Mouse (Mus musculus) lung, adult 2 months (tissue): ENCODE results near the gene Nlrx1. TPM values are rescaled to one million over a fixed set of nuclear protein-coding genes. Genes with fewer than 3 reads are reported as not detected.
A peak's percentile ranks its signal among the peaks of the same experiment; 100 is the strongest.

Source experiments
- DNase-seq: peaks from one replicate; pipeline ENCODE4 v3.0.0; 2022
- H3K4me1 ChIP-seq: fragments of 200-500 bp; 2 replicates; pipeline ENCODE4 v1.6.1; 2011; ENCODE audit warnings: low read length; ENCODE audit not compliant: control insufficient read depth, insufficient read depth
- H3K4me3 ChIP-seq: fragments of 200-500 bp; replicated peaks from 2 replicates; pipeline ENCODE3; 2011; ENCODE audit warnings: low read depth, mild to moderate bottlenecking, control low read depth, low read length; ENCODE audit errors: extremely low read depth
- CTCF ChIP-seq: fragments of 200-500 bp; IDR thresholded peaks from 2 replicates; pipeline ENCODE4 v1.5.1; 2011; ENCODE audit warnings: mild to moderate bottlenecking, low read length, control low read depth; ENCODE audit not compliant: insufficient read depth
- POLR2A ChIP-seq: fragments of 200-500 bp; IDR thresholded peaks from 2 replicates; pipeline ENCODE4 v1.6.1; 2011; ENCODE audit warnings: low read depth, mild to moderate bottlenecking, control low read depth, low read length, borderline replicate concordance; ENCODE audit errors: extremely low read depth
- WGBS: fragments of 180-500 bp; shearing (Covaris S2); methylation state at CpG from one replicate; pipeline ENCODE4 v1.1.7; 2018; 5-methylcytosine and 5-hydroxymethylcytosine counted together
- polyA plus RNA-seq: library from polyadenylated mRNA; depleted of rRNA; stranded (reverse); fragments of >200 nt; gene quantifications from 2 replicates; pipeline ENCODE4 v1.2.3, GENCODE M21; 2012

Nlrx1 gene
- polyA plus RNA-seq, 1 experiment: 15.8 TPM

DNA sequence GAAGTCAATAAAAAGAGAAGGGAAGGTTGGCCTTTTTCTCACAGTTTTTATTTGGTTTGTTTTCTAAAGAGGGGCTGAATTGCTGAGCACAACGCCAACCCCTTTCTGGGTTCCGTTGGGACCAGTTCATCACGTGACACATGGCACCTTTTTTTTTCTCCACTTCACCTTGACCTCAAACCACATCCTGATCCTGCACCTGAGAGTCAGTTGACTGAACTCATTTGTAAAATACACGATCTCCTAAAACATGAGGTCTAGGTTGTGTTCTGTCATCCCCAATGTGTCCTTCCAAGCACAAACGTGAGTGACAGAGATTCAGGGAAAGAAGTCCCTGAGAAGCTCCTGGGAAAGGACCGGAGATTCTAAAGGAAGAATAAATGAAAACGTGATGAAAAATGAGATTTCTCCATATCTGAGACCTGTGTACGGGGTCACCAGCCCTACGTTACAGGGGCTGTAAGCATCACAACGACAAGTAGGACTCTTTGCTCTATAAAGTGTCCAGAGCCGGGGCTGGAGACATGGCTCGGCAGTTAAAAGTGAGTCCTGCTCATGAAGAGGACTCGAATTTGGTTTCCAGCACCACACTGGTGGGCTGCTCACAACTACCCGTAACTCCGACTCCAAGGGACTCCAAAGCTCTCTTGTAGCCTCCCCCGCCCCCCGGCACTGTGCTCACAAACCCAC, 29.8 kb downstream of the Nlrx1 start:
- H3K4me1 ChIP-seq: no peaks in the 10 kb centered on the region
- WGBS: 73% methylated on average over 17 of the region's 17 CpGs
- no peak for TF ChIP-seq CTCF
- no peak for TF ChIP-seq POLR2A

DNA sequence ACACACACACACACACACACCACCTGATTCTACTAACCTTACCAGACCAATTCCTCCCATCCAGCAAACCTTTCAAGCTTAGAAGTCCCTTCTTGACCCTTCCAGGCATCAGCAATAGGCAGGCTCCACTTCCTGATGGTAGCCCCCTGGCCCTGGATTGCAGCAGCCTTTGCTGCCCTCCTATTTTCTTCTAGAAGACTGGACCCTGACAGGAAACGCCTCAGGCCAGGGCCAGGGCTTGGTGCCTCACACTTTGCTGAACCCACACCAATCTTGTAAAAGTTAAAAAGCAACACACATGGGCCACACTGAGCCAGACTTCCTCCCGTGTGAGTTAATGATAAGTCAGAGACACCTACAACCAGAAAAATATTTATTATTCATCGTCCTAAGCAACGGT, 31.3 kb downstream of the Nlrx1 start:
- WGBS: 66% methylated on average over 4 of the region's 4 CpGs
- no peak for TF ChIP-seq POLR2A
- no peak for TF ChIP-seq CTCF
- no peak overlapping the region for H3K4me3 ChIP-seq
- H3K4me1 ChIP-seq: peaks cover 3% of the 10 kb centered on the region; the same call in 1 of the 2 replicates
- DNase-seq: no peak

More for the DNA sequence above, 29.8 kb downstream of the Nlrx1 start:
- DNase-seq: no peak
- H3K4me3 ChIP-seq: no peak overlapping the region

DNA sequence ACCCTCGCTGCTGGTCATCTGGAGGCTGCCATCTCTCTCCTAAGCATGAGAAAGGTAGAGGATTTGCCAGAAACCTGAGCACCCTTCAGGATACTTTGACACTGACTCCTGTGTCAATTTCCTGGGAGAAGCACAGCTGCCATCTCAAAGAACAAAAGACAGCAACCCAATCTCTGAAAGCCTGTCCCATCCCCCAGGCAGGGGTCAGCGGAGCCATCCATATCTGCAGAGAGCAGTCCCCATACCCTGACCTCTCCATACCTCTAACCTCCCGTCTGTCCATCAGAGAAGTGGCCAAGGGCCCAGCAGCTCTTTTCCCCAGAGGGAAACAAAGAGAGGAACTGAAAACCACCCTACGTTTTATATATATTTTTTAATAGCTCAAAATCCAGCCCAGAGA, 31.8 kb downstream of the Nlrx1 start:
- no peak for DNase-seq
- no peak for TF ChIP-seq CTCF
- no peak for TF ChIP-seq POLR2A
- H3K4me3 ChIP-seq: no peak overlapping the region
- WGBS: 74% methylated on average over 4 of the region's 4 CpGs
- H3K4me1 ChIP-seq: peaks cover 8% of the 10 kb centered on the region

DNA sequence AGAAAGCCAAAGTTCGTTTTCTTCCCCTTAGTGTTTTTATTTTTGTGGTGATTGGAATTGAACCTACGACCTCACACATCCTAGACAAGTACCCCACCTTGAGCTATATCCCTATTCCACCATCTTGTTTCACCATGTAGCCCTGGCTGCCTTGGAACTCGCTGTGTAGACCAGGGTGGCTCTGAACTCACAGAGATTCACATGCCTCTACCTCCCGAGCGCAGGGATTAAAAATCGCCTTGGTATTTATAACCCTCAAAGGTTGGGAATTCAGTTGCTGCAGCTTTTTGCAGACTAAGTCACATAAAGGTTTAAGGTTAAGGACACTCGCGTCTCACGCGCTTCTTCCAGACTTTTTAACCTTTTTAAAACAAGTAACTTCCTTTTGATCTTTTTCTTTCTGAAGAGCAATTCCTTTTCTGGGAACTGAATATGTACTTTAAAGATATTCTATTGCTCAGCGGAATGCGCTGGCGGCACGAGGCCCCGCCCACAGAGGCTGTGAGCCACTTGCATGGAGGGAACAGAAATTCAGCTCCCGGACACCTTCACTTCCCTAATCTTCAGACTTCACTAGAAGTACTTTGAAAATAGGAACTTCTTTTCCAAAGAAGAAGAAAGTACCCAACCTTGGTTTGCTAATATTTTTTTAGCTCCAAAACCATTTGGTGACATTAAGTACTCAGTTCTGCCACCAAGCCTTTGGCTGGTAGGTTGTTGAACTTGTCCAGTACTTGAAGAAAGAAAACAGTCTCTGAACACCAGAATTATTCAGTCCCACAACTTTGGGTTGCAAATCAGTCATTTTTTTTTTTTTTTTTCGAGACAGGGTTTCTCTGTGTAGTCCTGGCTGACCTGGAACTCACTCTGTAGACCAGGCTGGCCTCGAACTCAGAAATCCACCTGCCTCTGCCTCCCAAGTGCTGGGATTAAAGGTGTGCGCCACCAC, 33.6 kb downstream of the Nlrx1 start:
- H3K4me3 ChIP-seq: peak overlapping the region; percentile 28
- 15% methylated on average over 19 of the region's 19 CpGs for WGBS
- peaks cover 11% of the 10 kb centered on the region for H3K4me1 ChIP-seq
- peak; percentile 52 for DNase-seq
- TF ChIP-seq POLR2A (no peak), CTCF (no peak)

DNA sequence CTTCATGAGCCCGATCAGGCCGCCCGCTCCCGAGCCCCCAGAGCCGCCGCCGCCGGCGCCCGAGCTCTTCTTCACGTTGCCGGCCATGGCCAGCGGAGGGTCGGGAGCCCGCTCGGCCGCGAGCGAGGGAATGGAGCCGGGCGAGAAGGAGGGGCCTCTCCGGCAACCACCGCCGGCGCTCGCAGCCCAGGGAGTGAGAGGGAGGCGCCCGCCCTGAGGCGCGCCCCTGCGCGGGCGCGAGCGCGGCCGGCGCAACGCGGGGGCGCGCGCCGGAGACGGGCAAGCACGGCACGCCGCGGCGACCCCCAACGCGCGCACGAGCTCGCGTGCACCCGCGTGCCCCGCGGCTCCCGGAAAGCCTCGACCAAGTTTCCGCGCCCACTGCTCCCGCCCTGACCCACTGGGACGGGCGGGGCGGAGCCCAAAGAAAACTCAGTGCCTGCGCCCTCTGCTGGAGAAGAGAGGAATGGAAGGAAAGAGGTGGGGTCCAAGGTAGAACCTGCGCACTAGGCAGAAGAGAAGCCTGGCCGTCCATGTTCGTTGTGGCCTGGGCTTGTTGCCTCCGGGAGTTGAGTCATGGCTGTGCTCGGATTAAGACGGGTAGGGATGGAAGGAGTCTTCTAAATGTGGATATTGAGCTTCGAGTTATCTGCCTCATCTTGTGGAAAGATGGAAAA, 34.5 kb downstream of the Nlrx1 start, which contains the start of gene Cbl:
Gene Cbl, minus strand, starts transcription at position 248 of the 677 bp plus-strand sequence.
- DNase-seq: peak; percentile 98
- TF ChIP-seq CTCF (peak; percentile 75), POLR2A (peak; percentile 93; the same call in 1 of the 2 replicates)
- WGBS: under 1% methylated on average over 54 of the region's 76 CpGs
- peaks cover 13% of the 10 kb centered on the region for H3K4me1 ChIP-seq
- peak within 1 kb of the TSS; percentile 93 for H3K4me3 ChIP-seq

DNA sequence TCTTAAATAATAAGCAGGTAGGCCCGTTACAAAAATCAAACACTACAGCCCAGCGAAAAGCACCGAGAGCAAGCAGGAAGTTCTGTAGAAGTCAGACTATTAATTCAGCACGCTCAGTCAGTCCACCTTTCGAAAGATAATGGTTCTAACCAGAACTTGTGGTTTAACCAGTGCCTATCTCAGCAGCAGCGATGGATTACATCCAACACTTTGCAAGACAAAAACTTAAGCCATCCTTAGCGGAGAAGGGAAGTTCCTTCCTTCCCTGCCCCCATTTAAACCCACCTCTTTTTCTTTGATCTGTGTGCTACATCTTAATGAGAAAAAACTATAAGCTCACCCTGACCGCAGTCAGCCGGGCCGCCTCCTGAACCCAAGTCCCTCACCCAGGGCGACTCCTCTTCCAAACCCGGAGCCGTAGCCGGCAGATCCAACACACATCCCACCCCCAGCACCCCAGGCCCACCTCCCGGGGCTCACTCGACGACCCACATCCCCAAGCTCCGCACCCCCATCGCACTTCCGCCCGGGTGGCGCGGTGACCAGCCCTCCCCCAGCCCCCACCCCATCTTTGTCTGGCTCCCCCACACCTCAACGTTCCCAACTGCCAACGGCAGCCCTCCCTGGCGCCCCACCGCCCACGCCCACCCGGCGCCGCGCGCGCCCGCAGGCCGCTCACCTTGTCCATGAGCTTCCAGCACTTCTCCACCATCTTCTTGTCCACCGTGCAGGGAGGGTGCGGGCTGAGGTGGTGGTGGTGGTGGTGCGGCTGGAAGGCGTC, 35.2 kb downstream of the Nlrx1 start:
- WGBS: under 1% methylated on average over 40 of the region's 40 CpGs
- H3K4me1 ChIP-seq: peaks cover 13% of the 10 kb centered on the region
- TF ChIP-seq POLR2A: no peak
- TF ChIP-seq CTCF: no peak
- peak overlapping the region; percentile 93 for H3K4me3 ChIP-seq
- DNase-seq: peak; percentile 35

DNA sequence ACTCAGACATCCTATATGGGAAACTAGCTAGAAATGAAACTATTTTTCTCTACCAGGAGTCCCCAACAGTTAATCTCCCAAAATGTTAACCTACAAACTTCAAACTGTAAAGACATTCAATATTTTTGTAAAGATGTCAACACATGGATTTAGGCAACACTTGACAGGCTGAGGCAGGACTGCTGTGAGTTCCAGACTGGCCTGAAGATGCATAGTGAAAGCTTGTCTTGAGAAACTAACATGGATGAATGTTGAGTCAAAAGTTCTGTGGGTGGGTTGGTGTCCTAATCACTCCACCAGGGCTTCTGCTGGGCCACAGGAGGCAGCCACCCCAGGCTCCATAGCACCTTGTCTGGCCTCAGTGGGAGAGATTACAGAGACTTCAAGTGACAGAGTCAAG, 36.8 kb downstream of the Nlrx1 start:
- Histone ChIP-seq H3K4me3 (no peak overlapping the region), H3K4me1 (peaks cover 13% of the 10 kb centered on the region)
- no peak for DNase-seq
- TF ChIP-seq CTCF (no peak), POLR2A (no peak)

DNA sequence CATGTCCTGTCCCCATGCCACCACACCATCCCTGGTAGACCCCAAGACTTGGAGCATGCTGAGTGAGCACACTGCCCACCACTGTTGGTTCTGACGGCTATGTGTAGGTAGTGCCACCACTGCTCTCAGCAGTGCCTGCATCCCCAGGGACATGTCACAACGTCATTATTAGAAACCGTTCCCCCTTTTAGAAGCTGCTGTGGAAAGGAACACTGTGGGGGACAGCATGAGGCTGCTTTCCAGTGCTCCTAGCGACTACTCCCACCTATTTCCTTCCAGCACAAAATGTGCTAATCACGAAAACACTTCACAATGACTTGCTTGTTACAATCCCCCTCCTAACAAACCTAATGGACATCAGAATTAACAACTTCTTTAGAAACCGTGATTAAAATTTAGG, 42.4 kb downstream of the Nlrx1 start:
- TF ChIP-seq CTCF (no peak), POLR2A (no peak)
- DNase-seq: no peak
- WGBS: 42% methylated on average over 6 of the region's 6 CpGs
- peaks cover 7% of the 10 kb centered on the region; the same call in 1 of the 2 replicates for H3K4me1 ChIP-seq
- no peak overlapping the region for H3K4me3 ChIP-seq

DNA sequence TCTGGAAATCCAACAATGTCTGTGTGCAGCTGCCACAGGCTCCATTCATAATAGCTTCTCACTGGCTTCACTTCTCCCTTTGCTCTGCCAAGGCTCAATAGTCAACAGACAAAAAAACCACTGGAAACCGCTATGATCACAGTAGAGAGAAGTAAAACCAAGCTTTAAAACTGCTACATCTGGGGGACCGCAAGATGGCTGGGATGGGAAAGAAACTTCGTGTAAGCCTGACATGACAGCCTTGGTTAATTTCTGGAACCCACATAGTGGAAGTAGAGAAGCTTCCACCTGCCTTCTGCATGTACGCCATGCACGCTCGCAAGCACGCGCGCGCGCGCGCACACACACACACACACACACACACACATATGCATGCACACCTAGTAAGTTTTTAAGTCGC, 54.9 kb downstream of the Nlrx1 start:
- Histone ChIP-seq H3K4me3 (no peak overlapping the region), H3K4me1 (no peaks in the 10 kb centered on the region)
- WGBS: 85% methylated on average over 14 of the region's 14 CpGs
- TF ChIP-seq CTCF (no peak), POLR2A (no peak)
- DNase-seq: no peak
